Mouse (Mus musculus) heart, adult 2 months (tissue): ENCODE data around the gene Uba7.

Experiments
- CTCF ChIP-seq: fragments of 200-600 bp; IDR thresholded peaks from 2 replicates; pipeline ENCODE4 v1.8.1; 2022; ENCODE audit warnings: antibody characterized with exemption, mild to moderate bottlenecking, moderate library complexity
- POLR2A ChIP-seq: fragments of 200-500 bp; IDR thresholded peaks from 2 replicates; pipeline ENCODE4 v1.6.1; 2011; ENCODE audit warnings: mild to moderate bottlenecking, low read depth, low read length, control low read depth; ENCODE audit not compliant: insufficient read depth

DNA sequence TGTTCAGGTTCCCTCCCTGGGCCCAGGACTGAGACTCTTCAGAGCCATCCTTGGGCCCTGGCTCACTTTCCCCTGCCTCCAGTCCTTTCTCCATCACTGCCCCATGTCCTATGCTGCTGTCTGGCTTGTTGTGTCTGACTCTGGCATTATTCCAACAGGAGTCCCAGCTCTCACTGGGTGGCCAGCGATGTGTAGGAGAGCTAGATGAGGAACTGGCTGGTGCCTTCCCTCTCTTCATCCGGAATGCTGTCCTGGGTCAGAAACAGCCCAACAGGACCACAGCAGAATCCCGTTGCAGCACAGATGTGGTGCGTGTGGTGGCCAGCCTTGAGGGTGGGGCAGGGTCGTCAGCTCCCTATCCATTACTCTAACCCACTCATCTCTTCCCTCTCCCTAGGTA is 5.0 kb upstream of the Uba7 start:
- TF ChIP-seq CTCF = no peak
- TF ChIP-seq POLR2A = no peak
